Mouse (Mus musculus): ENCODE measurements around the gene Ctsz. TPM values are rescaled to one million over a fixed set of nuclear protein-coding genes. Genes with fewer than 3 reads are reported as not detected.

Gene Ctsz
- polyA plus RNA-seq (2015; fragmentation: Nextera tagmentation; extraction: Ambion mirVana) = 215 and 224 TPM in 2 replicates

GRCm38 (mm10) chr2:174438737-174439449 is at the start of gene Ctsz:
TSS of gene Ctsz (minus strand) at chr2:174439039.
- WGBS = 2% methylated on average over 38 of the region's 38 CpGs
- peak within 1 kb of the TSS; percentile 86 for H3K4me2 ChIP-seq (replicated peaks)
- ATAC-seq (ENCODE audit: insufficient number of reproducible peaks, low FRiP score, low TSS enrichment, low read depth) = peak; percentile 77
- no peaks in the 10 kb centered on the region for H3K9me3 ChIP-seq (replicated peaks)
- no peak within 1 kb of the TSS; the same call in 1 of the 2 replicates for H3K27ac ChIP-seq (replicated peaks)
- H3K36me3 ChIP-seq = peaks cover 18% of the 10 kb centered on the region
- H3K27me3 ChIP-seq = no peaks in the 10 kb centered on the region
- H3K4me1 ChIP-seq = peaks cover 41% of the 10 kb centered on the region
- peak within 1 kb of the TSS; percentile 57 for H3K9ac ChIP-seq
- peak within 1 kb of the TSS; percentile 65 for H3K4me3 ChIP-seq (replicated peaks)

DNA sequence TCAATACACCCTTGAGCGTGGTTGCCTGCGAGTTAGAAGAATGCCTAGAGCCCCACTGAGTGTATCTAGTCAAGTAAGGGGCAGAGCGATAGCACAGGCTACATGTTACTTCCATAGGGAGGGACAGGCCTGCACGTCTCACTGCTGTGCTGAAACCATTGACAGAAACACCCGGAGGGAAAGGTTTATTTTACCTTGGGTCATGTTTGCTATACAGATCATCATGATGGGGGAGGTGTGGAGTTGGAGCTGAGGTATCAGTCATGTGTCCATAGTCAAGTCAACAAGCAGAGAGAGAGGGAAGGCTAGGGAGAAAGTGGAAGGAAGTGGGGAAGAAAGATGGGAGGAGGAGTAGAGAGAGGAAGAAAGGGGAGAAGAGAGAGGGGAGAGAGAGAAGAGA is 48.2 kb upstream of the Ctsz start:
- no peaks in the 10 kb centered on the region for H3K4me1 ChIP-seq
- H3K4me2 ChIP-seq (replicated peaks) = no peak overlapping the region
- H3K9me3 ChIP-seq (replicated peaks) = no peaks in the 10 kb centered on the region
- no peaks in the 10 kb centered on the region for H3K27me3 ChIP-seq
- H3K27ac ChIP-seq (replicated peaks) = no peak overlapping the region
- H3K4me3 ChIP-seq (replicated peaks) = no peak overlapping the region
- no peak for ATAC-seq (ENCODE audit: insufficient number of reproducible peaks, low FRiP score, low TSS enrichment, low read depth)
- 86% methylated on average over 5 of the region's 5 CpGs for WGBS
- no peak overlapping the region for H3K9ac ChIP-seq
- no peaks in the 10 kb centered on the region for H3K36me3 ChIP-seq

DNA sequence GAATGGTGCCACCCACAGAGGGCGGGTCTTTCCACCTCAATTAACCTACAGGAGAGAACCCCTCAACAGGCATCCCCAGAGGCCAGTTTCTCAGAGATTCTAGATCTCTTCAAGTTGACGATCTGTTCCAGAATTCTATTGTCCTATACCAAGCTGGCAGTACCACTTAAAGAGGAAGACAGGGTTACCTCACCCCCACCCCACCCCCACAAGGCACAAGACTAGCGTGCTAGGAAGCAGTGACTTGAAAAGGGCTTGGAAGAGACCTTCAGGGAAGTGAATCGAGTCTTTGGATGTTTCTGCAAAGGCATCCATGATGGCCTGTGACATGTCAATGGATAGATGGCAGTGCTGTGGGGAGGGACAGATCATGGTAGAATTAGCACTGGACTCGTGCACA is 39.9 kb upstream of the Ctsz start:
- no peak for ATAC-seq (ENCODE audit: insufficient number of reproducible peaks, low FRiP score, low TSS enrichment, low read depth)
- no peak overlapping the region for H3K27ac ChIP-seq (replicated peaks)
- H3K4me2 ChIP-seq (replicated peaks) = no peak overlapping the region

DNA sequence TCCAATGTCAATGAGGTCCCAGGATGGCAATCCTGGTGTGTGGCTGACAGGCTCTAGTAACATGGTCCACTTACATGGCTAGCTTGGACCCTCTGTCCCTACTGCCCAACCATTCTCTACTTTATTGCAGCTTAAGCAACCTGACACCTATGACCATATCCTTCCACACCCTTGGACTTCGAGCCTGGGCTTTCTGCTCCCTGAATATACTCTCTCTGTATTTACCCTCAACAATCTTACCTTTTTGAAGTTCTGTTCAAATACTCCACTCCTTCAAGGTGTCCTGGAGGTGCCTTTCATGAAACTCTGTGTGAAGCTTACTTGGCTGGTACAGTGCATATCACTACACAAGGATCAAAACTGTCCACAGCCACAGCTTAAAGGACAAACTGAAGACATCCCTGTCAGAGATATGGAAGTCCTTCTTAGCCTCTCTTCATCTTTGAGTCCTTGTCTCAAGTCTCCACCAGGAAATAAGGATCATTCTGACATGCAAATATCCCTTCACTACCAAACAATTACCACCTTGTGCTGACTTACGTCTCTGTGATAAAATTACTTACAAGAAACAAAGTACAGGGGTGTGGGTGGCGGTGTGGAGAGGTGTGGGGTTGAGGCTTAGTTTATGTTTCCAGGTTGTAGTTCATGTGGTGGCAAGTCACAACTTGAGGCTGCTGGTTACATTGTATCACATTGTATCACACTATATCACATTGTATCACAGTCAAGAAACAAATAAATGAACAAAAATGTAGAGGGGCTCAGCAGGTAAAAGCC is 38.9 kb upstream of the Ctsz start:
- no peak for ATAC-seq (ENCODE audit: insufficient number of reproducible peaks, low FRiP score, low TSS enrichment, low read depth)
- Histone ChIP-seq H3K4me3 (replicated peaks) (no peak overlapping the region), H3K9me3 (replicated peaks) (no peaks in the 10 kb centered on the region), H3K4me2 (replicated peaks) (no peak overlapping the region), H3K4me1 (peaks cover 6% of the 10 kb centered on the region), H3K27me3 (no peaks in the 10 kb centered on the region), H3K27ac (replicated peaks) (no peak overlapping the region), H3K9ac (no peak overlapping the region), H3K36me3 (no peaks in the 10 kb centered on the region)
- WGBS = 66% methylated on average over 3 of the region's 3 CpGs

More for the DNA sequence above, 39.9 kb upstream of the Ctsz start:
- H3K27me3 ChIP-seq = no peaks in the 10 kb centered on the region
- H3K9me3 ChIP-seq (replicated peaks) = no peaks in the 10 kb centered on the region
- no peaks in the 10 kb centered on the region for H3K4me1 ChIP-seq
- H3K36me3 ChIP-seq = no peaks in the 10 kb centered on the region
- no peak overlapping the region for H3K9ac ChIP-seq
- 69% methylated on average over 5 of the region's 5 CpGs for WGBS
- no peak overlapping the region for H3K4me3 ChIP-seq (replicated peaks)

GRCm38 (mm10) chr2:174473550-174473927 is 34.7 kb upstream of the Ctsz start:
- no peaks in the 10 kb centered on the region for H3K9me3 ChIP-seq (replicated peaks)
- peaks cover 11% of the 10 kb centered on the region; the same call in 1 of the 2 replicates for H3K36me3 ChIP-seq
- H3K4me3 ChIP-seq (replicated peaks) = peak overlapping the region; percentile 84
- no peaks in the 10 kb centered on the region for H3K27me3 ChIP-seq
- peak overlapping the region; percentile 77 for H3K4me2 ChIP-seq (replicated peaks)
- 50% methylated on average over 5 of the region's 5 CpGs for WGBS
- peak overlapping the region; percentile 76 for H3K27ac ChIP-seq (replicated peaks)
- H3K4me1 ChIP-seq = peaks cover 14% of the 10 kb centered on the region
- H3K9ac ChIP-seq = peak overlapping the region; percentile 42; the same call in 1 of the 2 replicates
- no peak for ATAC-seq (ENCODE audit: insufficient number of reproducible peaks, low FRiP score, low TSS enrichment, low read depth)

- H3K27me3 ChIP-seq = no peaks in the 10 kb centered on the region
- peak within 1 kb of the TSS; percentile 77 for H3K9ac ChIP-seq
- H3K4me3 ChIP-seq (replicated peaks) = peak within 1 kb of the TSS; percentile 84
- H3K4me2 ChIP-seq (replicated peaks) = peak within 1 kb of the TSS; percentile 77
- peaks cover 16% of the 10 kb centered on the region; the same call in 1 of the 2 replicates for H3K36me3 ChIP-seq
- ATAC-seq (ENCODE audit: insufficient number of reproducible peaks, low FRiP score, low TSS enrichment, low read depth) = peak; percentile 98
- peak within 1 kb of the TSS; percentile 77 for H3K27ac ChIP-seq (replicated peaks)
- WGBS = under 1% methylated on average over 53 of the region's 53 CpGs
- H3K9me3 ChIP-seq (replicated peaks) = no peaks in the 10 kb centered on the region
- H3K4me1 ChIP-seq = peaks cover 14% of the 10 kb centered on the region
Observed at GRCm38 (mm10) chr2:174472818-174473549, 34.1 kb upstream of the Ctsz start, which contains the start of gene Prelid3b. TSS of gene Prelid3b (minus strand) at chr2:174473081.

- peak overlapping the region; percentile 77 for H3K9ac ChIP-seq
- WGBS = 6% methylated on average over 30 of the region's 30 CpGs
Observed at GRCm38 (mm10) chr2:174472407-174472806, 33.6 kb upstream of the Ctsz start.

GRCm38 (mm10) chr2:174470786-174471405 is 32.1 kb upstream of the Ctsz start:
- peaks cover 14% of the 10 kb centered on the region for H3K4me1 ChIP-seq
- no peak overlapping the region for H3K4me3 ChIP-seq (replicated peaks)
- no peaks in the 10 kb centered on the region for H3K27me3 ChIP-seq
- H3K27ac ChIP-seq (replicated peaks) = no peak overlapping the region
- WGBS = 91% methylated on average over 7 of the region's 7 CpGs
- H3K9me3 ChIP-seq (replicated peaks) = no peaks in the 10 kb centered on the region
- H3K9ac ChIP-seq = no peak overlapping the region
- H3K36me3 ChIP-seq = peaks cover 27% of the 10 kb centered on the region
- no peak for ATAC-seq (ENCODE audit: insufficient number of reproducible peaks, low FRiP score, low TSS enrichment, low read depth)
- H3K4me2 ChIP-seq (replicated peaks) = 0 out of 2 replicates have a peak overlapping the region, but pooled peaks have one; percentile 9

More at GRCm38 (mm10) chr2:174472407-174472806, 33.6 kb upstream of the Ctsz start:
- Histone ChIP-seq H3K4me3 (replicated peaks) (peak overlapping the region; percentile 84), H3K27me3 (no peaks in the 10 kb centered on the region), H3K36me3 (peaks cover 20% of the 10 kb centered on the region; the same call in 1 of the 2 replicates), H3K9me3 (replicated peaks) (no peaks in the 10 kb centered on the region), H3K4me1 (peaks cover 14% of the 10 kb centered on the region), H3K4me2 (replicated peaks) (peak overlapping the region; percentile 77), H3K27ac (replicated peaks) (peak overlapping the region; percentile 77)
- ATAC-seq (ENCODE audit: insufficient number of reproducible peaks, low FRiP score, low TSS enrichment, low read depth) = peak; percentile 21

DNA sequence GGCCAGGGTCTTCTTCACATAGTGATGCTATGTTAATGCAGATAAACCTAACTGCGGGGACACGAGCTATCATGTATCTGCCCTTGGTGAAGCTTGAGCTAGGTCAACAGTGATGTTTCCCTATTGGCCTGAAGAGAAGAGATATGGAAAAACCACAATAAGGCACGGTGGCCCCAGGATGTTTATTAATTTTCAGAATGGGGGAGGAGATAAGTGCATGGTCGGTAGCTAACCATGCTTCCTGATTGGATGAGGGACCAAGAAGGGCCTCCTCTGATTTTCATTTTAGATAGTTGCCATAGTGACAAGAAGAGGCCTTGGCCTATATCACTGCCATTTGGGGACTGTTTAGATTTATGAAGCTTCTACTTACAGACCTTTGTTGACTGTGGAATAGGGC is 31.5 kb upstream of the Ctsz start:
- WGBS = 85% methylated on average over 4 of the region's 4 CpGs
- H3K27ac ChIP-seq (replicated peaks) = no peak overlapping the region
- no peaks in the 10 kb centered on the region for H3K9me3 ChIP-seq (replicated peaks)
- no peak for ATAC-seq (ENCODE audit: insufficient number of reproducible peaks, low FRiP score, low TSS enrichment, low read depth)
- no peaks in the 10 kb centered on the region for H3K27me3 ChIP-seq
- H3K4me2 ChIP-seq (replicated peaks) = no peak overlapping the region
- H3K36me3 ChIP-seq = peaks cover 27% of the 10 kb centered on the region
- no peak overlapping the region for H3K9ac ChIP-seq
- H3K4me1 ChIP-seq = peaks cover 14% of the 10 kb centered on the region
- H3K4me3 ChIP-seq (replicated peaks) = no peak overlapping the region

DNA sequence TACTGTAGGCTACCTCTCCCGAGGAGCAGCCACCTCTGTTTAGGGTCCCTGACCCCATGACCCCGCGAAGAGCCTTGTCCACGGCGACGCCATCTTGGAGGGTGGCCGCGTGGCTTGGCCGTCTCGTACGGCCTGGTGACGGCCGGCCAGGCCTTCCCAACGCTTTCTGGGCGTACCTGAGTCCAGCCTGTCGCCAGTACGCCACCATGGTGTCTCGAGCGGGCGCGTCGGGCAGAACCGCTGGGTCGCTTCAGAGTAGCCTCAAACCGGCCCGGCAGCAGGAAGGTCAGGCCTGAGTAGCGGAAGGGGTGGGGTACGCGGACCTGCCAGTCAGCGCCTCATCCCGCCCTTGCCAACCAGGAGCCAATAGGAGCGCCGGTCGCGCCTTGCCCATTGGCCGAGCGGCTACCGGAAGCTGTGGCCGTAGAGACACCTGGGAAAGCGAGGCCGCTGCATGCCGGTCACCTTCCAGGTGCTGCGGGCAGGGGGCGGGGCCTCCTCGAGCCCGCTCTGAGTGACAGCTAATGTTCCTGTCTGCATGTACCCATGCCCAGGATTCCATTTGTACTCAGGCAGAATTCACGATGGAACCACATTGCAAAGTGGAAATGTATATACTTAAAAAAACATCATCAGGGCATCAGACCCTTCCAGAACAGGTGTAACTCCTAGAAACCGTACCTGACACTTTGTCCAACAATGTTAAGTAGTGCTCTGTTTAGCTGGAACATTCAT is 25.1 kb upstream of the Ctsz start, which contains the start of gene Atp5e:
Atp5e (minus strand) TSS at position 317 of the 735 bp plus-strand sequence.
- peak; percentile 97 for ATAC-seq (ENCODE audit: insufficient number of reproducible peaks, low FRiP score, low TSS enrichment, low read depth)
- H3K36me3 ChIP-seq = peaks cover 53% of the 10 kb centered on the region
- 2% methylated on average over 48 of the region's 48 CpGs for WGBS
- H3K9ac ChIP-seq = peak within 1 kb of the TSS; percentile 83
- H3K27ac ChIP-seq (replicated peaks) = peak within 1 kb of the TSS; percentile 76; the same call in 1 of the 2 replicates
- H3K9me3 ChIP-seq (replicated peaks) = no peaks in the 10 kb centered on the region
- peak within 1 kb of the TSS; percentile 92 for H3K4me3 ChIP-seq (replicated peaks)
- H3K27me3 ChIP-seq = no peaks in the 10 kb centered on the region
- peaks cover 8% of the 10 kb centered on the region; the same call in 1 of the 2 replicates for H3K4me1 ChIP-seq
- H3K4me2 ChIP-seq (replicated peaks) = peak within 1 kb of the TSS; percentile 92

Data from embryonic facial prominence, embryonic 15.5 days (tissue).